Mouse (Mus musculus) lung, postnatal 0 days (tissue): ENCODE data around the gene Coro2b. TPM values are rescaled to one million over a fixed set of nuclear protein-coding genes. Genes with fewer than 3 reads are reported as not detected.

ENCODE experiments used
- ATAC-seq: fragments of 200-750 bp; cut with Nextera tagmentation; 2 replicates; pipeline ENCODE4 v1.8.0; 2017; ENCODE audit warnings: moderate library complexity
- DNase-seq: peaks from one replicate; pipeline ENCODE4 v3.0.0-alpha.2; 2016; ENCODE audit warnings: low spot score
- H3K27ac ChIP-seq: fragments of 300-500 bp; sonication (generic); 2 replicates; pipeline ENCODE4 v1.5.1; 2014; ENCODE audit warnings: antibody characterized with exemption, mild to moderate bottlenecking, low read length, mixed read lengths
- H3K27me3 ChIP-seq: fragments of 300-500 bp; sonication (generic); replicated peaks from 2 replicates; pipeline ENCODE4 v1.6.1; 2014; ENCODE audit warnings: low read length, mixed read lengths; ENCODE audit not compliant: insufficient read depth
- H3K36me3 ChIP-seq: fragments of 300-500 bp; sonication (generic); 2 replicates; pipeline ENCODE4 v1.6.1; 2014; ENCODE audit warnings: low read length, mixed read lengths; ENCODE audit not compliant: insufficient read depth
- H3K4me1 ChIP-seq: fragments of 300-500 bp; sonication (generic); 2 replicates; pipeline ENCODE4 v1.6.1; 2014; ENCODE audit warnings: antibody characterized with exemption, low read depth, low read length, mixed read lengths; ENCODE audit not compliant: insufficient read depth
- H3K4me2 ChIP-seq: fragments of 300-500 bp; sonication (generic); replicated peaks from 2 replicates; pipeline ENCODE4 v1.6.1; 2014; ENCODE audit warnings: low read depth, mild to moderate bottlenecking, low read length, moderate library complexity, mixed read lengths
- H3K4me3 ChIP-seq: fragments of 300-500 bp; sonication (generic); 2 replicates; pipeline ENCODE4 v1.5.1; 2014; ENCODE audit warnings: low read depth, low read length
- H3K9ac ChIP-seq: fragments of 300-500 bp; sonication (generic); replicated peaks from 2 replicates; pipeline ENCODE4 v1.6.1; 2014; ENCODE audit warnings: low read depth, mild to moderate bottlenecking
- H3K9me3 ChIP-seq: fragments of 300-500 bp; sonication (generic); 2 replicates; pipeline ENCODE4 v1.6.1; 2016; ENCODE audit warnings: low read length, mixed read lengths
- CTCF ChIP-seq: IDR thresholded peaks from 2 replicates; pipeline ENCODE4 v1.5.1; 2016; ENCODE audit warnings: antibody characterized with exemption, mild to moderate bottlenecking
- EP300 ChIP-seq: IDR thresholded peaks from 2 replicates; pipeline ENCODE4 v1.6.1; 2016; ENCODE audit warnings: antibody characterized with exemption, mild to moderate bottlenecking, control low read depth
- WGBS: fragments of 180-500 bp; shearing (Covaris S2); extraction: QIAGEN DNeasy Blood & Tissue Kit; methylation state at CpG from one replicate; pipeline ENCODE4 v1.1.7; 2014; 5-methylcytosine and 5-hydroxymethylcytosine counted together
- polyA plus RNA-seq: library from polyadenylated mRNA; unstranded; fragments of >200 nt; fragmentation: Nextera tagmentation; extraction: Ambion mirVana; gene quantifications from 2 replicates; pipeline ENCODE4 v1.2.1, GENCODE M21; 2015

The Coro2b gene
- polyA plus RNA-seq, 1 experiment from 2014 or later: 15.8 TPM

DNA sequence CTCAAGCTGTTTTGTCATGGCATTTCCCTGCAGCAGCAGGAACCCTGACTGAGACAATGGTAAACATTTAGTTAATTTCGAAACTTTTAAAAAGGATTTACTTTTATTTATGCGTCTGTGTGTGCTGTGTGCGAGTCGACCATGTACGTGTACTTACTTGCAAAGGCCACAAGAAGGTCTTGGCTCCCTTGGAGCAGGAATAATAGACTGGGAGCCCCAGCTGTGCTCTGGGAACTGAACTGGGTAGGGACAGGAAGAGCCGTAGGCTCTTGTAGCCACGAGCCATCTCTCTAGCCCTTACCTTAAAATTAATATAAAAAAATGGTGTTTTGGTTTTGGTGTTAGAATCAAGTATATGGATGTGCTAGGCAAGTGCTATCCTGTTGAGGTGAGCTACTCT lies 76.8 kb downstream of the Coro2b start:
- H3K4me1 ChIP-seq: peaks cover 7% of the 10 kb centered on the region
- no peak for ATAC-seq
- H3K9ac ChIP-seq: no peak overlapping the region
- DNase-seq: no peak
- TF ChIP-seq EP300 (no peak), CTCF (no peak)
- H3K9me3 ChIP-seq: no peaks in the 10 kb centered on the region
- H3K36me3 ChIP-seq: no peaks in the 10 kb centered on the region
- H3K4me2 ChIP-seq: no peak overlapping the region
- H3K27me3 ChIP-seq: no peaks in the 10 kb centered on the region
- H3K27ac ChIP-seq: no peak overlapping the region
- H3K4me3 ChIP-seq: no peak overlapping the region
- WGBS: 77% methylated on average over 7 of the region's 7 CpGs

DNA sequence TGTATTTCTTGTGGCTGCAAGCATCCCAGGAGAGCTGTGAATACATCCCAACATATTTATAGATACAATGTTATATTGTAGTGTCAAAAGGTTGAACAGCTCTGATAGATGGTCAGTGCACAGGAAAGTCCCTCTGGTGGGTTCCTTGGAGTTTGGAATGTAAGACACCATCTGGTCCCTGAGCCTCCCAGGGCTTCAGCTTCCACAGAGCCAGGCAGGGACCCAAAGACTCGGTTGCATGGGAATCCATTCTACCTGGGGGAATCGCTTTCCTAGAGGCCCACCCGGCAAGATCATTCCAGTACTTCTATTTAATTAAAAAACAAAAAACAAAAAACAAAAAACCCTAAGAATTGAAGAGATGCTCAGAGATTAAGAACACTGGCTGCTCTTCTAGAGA lies 78.4 kb downstream of the Coro2b start:
- Histone ChIP-seq H3K36me3 (no peaks in the 10 kb centered on the region), H3K9ac (no peak overlapping the region), H3K4me1 (peaks cover 14% of the 10 kb centered on the region), H3K4me3 (no peak overlapping the region), H3K9me3 (no peaks in the 10 kb centered on the region), H3K27me3 (no peaks in the 10 kb centered on the region), H3K4me2 (no peak overlapping the region), H3K27ac (no peak overlapping the region)
- TF ChIP-seq EP300 (no peak), CTCF (no peak)
- 82% methylated on average over 3 of the region's 3 CpGs for WGBS
- ATAC-seq: no peak
- no peak for DNase-seq

- peak; percentile 96 for DNase-seq
- H3K27me3 ChIP-seq: no peaks in the 10 kb centered on the region
Measured at GRCm38 (mm10) chr9:62456015-62456414, 80.8 kb downstream of the Coro2b start.

GRCm38 (mm10) chr9:62455210-62455969 lies 81.5 kb downstream of the Coro2b start:
- Histone ChIP-seq H3K4me2 (no peak overlapping the region), H3K27me3 (no peaks in the 10 kb centered on the region), H3K36me3 (peaks cover 9% of the 10 kb centered on the region; the same call in 1 of the 2 replicates), H3K4me1 (peaks cover 14% of the 10 kb centered on the region), H3K9ac (no peak overlapping the region), H3K27ac (peak overlapping the region; percentile 67), H3K4me3 (no peak overlapping the region), H3K9me3 (no peaks in the 10 kb centered on the region)
- ATAC-seq: peak; percentile 18; the same call in 1 of the 2 replicates
- WGBS: 27% methylated on average over 8 of the region's 8 CpGs
- no peak for TF ChIP-seq CTCF
- TF ChIP-seq EP300: no peak; the same call in 1 of the 2 replicates
- DNase-seq: peak; percentile 18

More at GRCm38 (mm10) chr9:62456015-62456414, 80.8 kb downstream of the Coro2b start:
- H3K4me1 ChIP-seq: peaks cover 14% of the 10 kb centered on the region
- WGBS: 6% methylated on average over 5 of the region's 5 CpGs
- H3K9ac ChIP-seq: no peak overlapping the region
- peak overlapping the region; percentile 67 for H3K27ac ChIP-seq
- H3K36me3 ChIP-seq: peaks cover 9% of the 10 kb centered on the region; the same call in 1 of the 2 replicates
- ATAC-seq: peak; percentile 95
- no peak overlapping the region for H3K4me3 ChIP-seq
- H3K9me3 ChIP-seq: no peaks in the 10 kb centered on the region
- 0 out of 2 replicates have a peak overlapping the region, but pooled peaks have one; percentile 14 for H3K4me2 ChIP-seq
- peak; percentile 37; the same call in 1 of the 2 replicates for TF ChIP-seq EP300
- no peak for TF ChIP-seq CTCF

- H3K27ac ChIP-seq: no peak overlapping the region
- no peaks in the 10 kb centered on the region for H3K27me3 ChIP-seq
- H3K4me1 ChIP-seq: peaks cover 14% of the 10 kb centered on the region
- WGBS: 96% methylated on average over 8 of the region's 8 CpGs
- no peak overlapping the region for H3K9ac ChIP-seq
- DNase-seq (no peak), ATAC-seq (no peak)
- no peaks in the 10 kb centered on the region for H3K9me3 ChIP-seq
- peaks cover 9% of the 10 kb centered on the region; the same call in 1 of the 2 replicates for H3K36me3 ChIP-seq
- no peak overlapping the region for H3K4me3 ChIP-seq
- no peak for TF ChIP-seq CTCF
- no peak overlapping the region for H3K4me2 ChIP-seq
Measured at GRCm38 (mm10) chr9:62452373-62452993, 84.4 kb downstream of the Coro2b start.

DNA sequence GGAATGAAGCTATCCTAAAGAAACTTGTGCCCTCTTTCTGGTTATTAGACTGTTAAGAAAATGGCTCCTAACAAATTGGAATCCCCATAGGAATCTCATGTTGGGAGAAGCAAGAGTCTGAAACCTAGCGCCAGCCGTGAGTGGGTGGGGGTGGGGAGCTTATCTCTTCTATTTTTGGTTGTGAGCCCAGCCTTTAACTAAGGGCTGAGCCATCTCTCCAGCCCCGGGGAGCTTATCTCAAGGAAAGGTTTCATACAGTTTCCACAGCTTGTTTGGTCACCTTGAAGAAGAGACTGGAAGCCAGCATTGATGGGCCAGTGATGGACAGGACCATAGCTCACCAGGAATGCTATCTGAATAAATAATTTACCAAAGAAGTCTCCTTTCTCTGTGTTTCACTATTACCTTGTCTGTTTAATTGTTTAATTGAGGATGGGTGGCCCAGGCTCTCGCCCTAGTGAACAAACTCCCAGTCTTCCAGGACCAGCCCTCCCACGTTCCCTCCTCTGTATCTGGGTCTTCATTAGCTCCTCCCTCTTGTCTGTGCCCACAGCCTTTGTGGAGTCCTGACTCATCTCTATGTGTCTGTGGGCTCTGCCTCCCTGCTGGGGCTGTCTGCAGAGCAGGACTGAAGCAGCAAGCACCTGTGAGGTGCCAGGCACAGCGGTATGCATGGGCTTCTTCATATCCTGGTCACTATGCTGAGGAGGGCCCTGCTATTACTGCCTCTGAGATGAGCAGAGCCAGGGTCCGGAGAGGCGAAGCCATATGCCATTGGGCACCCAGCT lies 85.1 kb downstream of the Coro2b start:
- H3K4me3 ChIP-seq: no peak overlapping the region
- no peak overlapping the region for H3K27ac ChIP-seq
- peaks cover 14% of the 10 kb centered on the region for H3K4me1 ChIP-seq
- peaks cover 9% of the 10 kb centered on the region; the same call in 1 of the 2 replicates for H3K36me3 ChIP-seq
- DNase-seq (no peak), ATAC-seq (no peak)
- no peaks in the 10 kb centered on the region for H3K27me3 ChIP-seq
- TF ChIP-seq EP300 (no peak), CTCF (no peak)
- H3K4me2 ChIP-seq: no peak overlapping the region
- WGBS: 68% methylated on average over 8 of the region's 8 CpGs
- no peak overlapping the region for H3K9ac ChIP-seq
- no peaks in the 10 kb centered on the region for H3K9me3 ChIP-seq
